Mouse (Mus musculus): ENCODE measurements around the gene Pmis2.

DNA sequence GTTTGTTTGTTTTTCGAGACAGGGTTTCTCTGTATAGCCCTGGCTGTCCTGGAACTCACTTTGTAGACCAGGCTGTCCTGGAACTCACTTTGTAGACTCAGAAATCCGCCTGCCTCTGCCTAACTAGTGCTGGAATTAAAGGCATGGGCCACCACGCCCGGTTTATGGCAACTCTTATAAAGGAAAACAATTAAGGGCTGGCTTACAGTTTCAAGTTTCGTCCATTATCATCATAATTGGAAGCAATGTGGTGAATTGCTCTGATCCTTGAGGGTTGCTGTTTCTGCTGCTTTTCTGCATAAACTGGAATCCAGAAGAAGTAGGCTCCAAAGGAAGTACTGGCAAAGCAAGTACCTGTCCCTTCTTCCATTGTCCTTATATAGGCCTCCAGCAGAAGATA lies 44.8 kb downstream of the Pmis2 start:
- no peak for TF ChIP-seq CTCF (IDR thresholded peaks at IDR 0.05; ENCODE audit: control insufficient read depth, insufficient read depth, low read length)
- no peak for TF ChIP-seq POLR2A (IDR thresholded peaks at IDR 0.05; ENCODE audit: borderline replicate concordance, control insufficient read depth, low read depth, low read length)

Measured in bone marrow, adult 2 months (tissue).